Mouse (Mus musculus) intestine, embryonic 15.5 days (tissue): ENCODE measurements around the gene Gm428. TPM values are rescaled to one million over a fixed set of nuclear protein-coding genes. Genes with fewer than 3 reads are reported as not detected.
"Not testable (repeated sequence)": the region's sequence is repeated elsewhere in the genome, so short reads cannot be mapped to it uniquely, and the experiment has no call there.

Experiments used
- ATAC-seq: fragments of 200-750 bp; cut with Nextera tagmentation; 2 replicates; pipeline ENCODE4 v1.8.0; 2017; ENCODE audit warnings: moderate TSS enrichment, moderate library complexity
- H3K27ac ChIP-seq: fragments of 300-500 bp; sonication (generic); 2 replicates; pipeline ENCODE4 v1.5.1; 2015; ENCODE audit warnings: mild to moderate bottlenecking, inconsistent platforms
- H3K27me3 ChIP-seq: fragments of 300-500 bp; sonication (generic); replicated peaks from 2 replicates; pipeline ENCODE4 v1.6.1; 2015; ENCODE audit warnings: inconsistent platforms
- H3K36me3 ChIP-seq: fragments of 300-500 bp; sonication (generic); 2 replicates; pipeline ENCODE4 v1.6.1; 2015; ENCODE audit warnings: inconsistent platforms
- H3K4me1 ChIP-seq: fragments of 300-500 bp; sonication (generic); replicated peaks from 2 replicates; pipeline ENCODE4 v1.6.1; 2015; ENCODE audit warnings: inconsistent platforms
- H3K4me2 ChIP-seq: fragments of 300-500 bp; sonication (generic); replicated peaks from 2 replicates; pipeline ENCODE4 v1.6.1; 2015; ENCODE audit warnings: mild to moderate bottlenecking, inconsistent platforms
- H3K4me3 ChIP-seq: fragments of 300-500 bp; sonication (generic); replicated peaks from 2 replicates; pipeline ENCODE4 v1.5.1; 2015; ENCODE audit warnings: inconsistent platforms
- H3K9ac ChIP-seq: fragments of 300-500 bp; sonication (generic); 2 replicates; pipeline ENCODE4 v1.6.1; 2015; ENCODE audit warnings: inconsistent platforms
- H3K9me3 ChIP-seq: fragments of 300-500 bp; sonication (generic); 2 replicates; pipeline ENCODE4 v1.6.1; 2016; ENCODE audit warnings: inconsistent platforms
- WGBS: fragments of 180-500 bp; shearing (Covaris S2); methylation state at CpG from one replicate; pipeline ENCODE4 v1.1.7; 2015; 5-methylcytosine and 5-hydroxymethylcytosine counted together
- polyA plus RNA-seq: library from polyadenylated mRNA; unstranded; fragments of >200 nt; fragmentation: Nextera tagmentation; extraction: Ambion mirVana; gene quantifications from 2 replicates; pipeline ENCODE4 v1.2.1, GENCODE M21; 2015

Gene Gm428
- not detected in 2 replicates for polyA plus RNA-seq

DNA sequence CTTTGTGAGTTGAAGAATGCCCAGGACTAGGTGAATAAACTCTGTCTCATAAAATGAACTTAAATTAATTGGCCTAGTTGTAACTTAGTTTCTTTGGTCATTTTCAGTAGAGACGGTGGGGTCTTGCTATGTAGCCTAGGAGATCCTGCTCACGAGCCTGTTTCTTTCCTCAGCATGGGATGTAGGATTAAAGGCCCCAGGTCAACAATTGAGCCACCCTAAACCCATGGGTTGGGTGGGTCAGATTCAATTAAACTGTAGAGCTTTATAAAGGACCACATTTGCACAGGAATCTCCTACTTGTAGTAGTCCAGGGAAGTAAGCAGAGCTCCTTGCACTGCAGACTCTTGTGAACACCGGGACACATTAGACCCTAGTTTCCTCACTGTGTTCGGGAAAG lies at the start of gene Gm428:
TSS of gene Gm428 (plus strand) at position 301 of the 400 bp plus-strand sequence.
- H3K4me2 ChIP-seq, H3K36me3 ChIP-seq, H3K9ac ChIP-seq, H3K4me1 ChIP-seq, ATAC-seq, H3K4me3 ChIP-seq, H3K9me3 ChIP-seq, H3K27ac ChIP-seq, H3K27me3 ChIP-seq: not testable (repeated sequence)
- 82% methylated on average over 2 of the region's 4 CpGs for WGBS

DNA sequence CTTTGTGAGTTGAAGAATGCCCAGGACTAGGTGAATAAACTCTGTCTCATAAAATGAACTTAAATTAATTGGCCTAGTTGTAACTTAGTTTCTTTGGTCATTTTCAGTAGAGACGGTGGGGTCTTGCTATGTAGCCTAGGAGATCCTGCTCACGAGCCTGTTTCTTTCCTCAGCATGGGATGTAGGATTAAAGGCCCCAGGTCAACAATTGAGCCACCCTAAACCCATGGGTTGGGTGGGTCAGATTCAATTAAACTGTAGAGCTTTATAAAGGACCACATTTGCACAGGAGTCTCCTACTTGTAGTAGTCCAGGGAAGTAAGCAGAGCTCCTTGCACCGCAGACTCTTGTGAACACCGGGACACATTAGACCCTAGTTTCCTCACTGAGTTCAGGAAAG lies 45.5 kb upstream of the Gm428 start, which contains the start of gene Gm11236:
TSS of gene Gm11236 (plus strand) at position 301 of the 400 bp plus-strand sequence.
- no CpG with 5 or more reads among the region's 4 CpGs for WGBS

DNA sequence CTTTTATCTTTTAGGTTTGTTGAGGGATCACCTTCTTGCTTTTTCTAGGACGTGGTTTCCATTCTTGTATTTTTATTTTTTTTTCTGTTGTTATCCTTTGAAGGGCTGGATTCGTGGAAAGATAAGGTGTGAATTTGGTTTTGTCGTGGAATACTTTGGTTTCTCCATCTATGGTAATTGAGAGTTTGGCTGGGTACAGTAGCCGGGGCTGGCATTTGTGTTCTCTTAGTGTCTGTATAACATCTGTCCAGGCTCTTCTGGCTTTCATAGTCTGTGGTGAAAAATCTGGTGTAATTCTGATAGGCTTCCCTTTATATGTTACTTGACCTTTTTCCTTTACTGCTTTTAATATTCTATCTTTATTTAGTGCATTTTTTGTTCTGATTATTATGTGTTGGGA lies 21.5 kb upstream of the Gm428 start:
- ATAC-seq, H3K4me3 ChIP-seq: not testable (repeated sequence)

More for the DNA sequence above, 45.5 kb upstream of the Gm428 start, which contains the start of gene Gm11236:
- H3K9ac ChIP-seq, H3K4me1 ChIP-seq, H3K27ac ChIP-seq, H3K27me3 ChIP-seq, H3K9me3 ChIP-seq, H3K4me2 ChIP-seq, ATAC-seq, H3K36me3 ChIP-seq, H3K4me3 ChIP-seq: not testable (repeated sequence)

DNA sequence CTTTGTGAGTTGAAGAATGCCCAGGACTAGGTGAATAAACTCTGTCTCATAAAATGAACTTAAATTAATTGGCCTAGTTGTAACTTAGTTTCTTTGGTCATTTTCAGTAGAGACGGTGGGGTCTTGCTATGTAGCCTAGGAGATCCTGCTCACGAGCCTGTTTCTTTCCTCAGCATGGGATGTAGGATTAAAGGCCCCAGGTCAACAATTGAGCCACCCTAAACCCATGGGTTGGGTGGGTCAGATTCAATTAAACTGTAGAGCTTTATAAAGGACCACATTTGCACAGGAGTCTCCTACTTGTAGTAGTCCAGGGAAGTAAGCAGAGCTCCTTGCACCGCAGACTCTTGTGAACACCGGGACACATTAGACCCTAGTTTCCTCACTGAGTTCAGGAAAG lies 15.3 kb upstream of the Gm428 start, which contains the start of gene Gm11239:
TSS of gene Gm11239 (plus strand) at position 301 of the 400 bp plus-strand sequence.
- not testable (repeated sequence) for H3K9me3 ChIP-seq, H3K4me1 ChIP-seq, H3K4me2 ChIP-seq, ATAC-seq, H3K4me3 ChIP-seq, H3K27me3 ChIP-seq, H3K36me3 ChIP-seq, H3K27ac ChIP-seq, H3K9ac ChIP-seq
- no CpG with 5 or more reads among the region's 4 CpGs for WGBS

More for the DNA sequence above, 21.5 kb upstream of the Gm428 start:
- H3K4me2 ChIP-seq, H3K27ac ChIP-seq, H3K36me3 ChIP-seq, H3K4me1 ChIP-seq, H3K9me3 ChIP-seq, H3K9ac ChIP-seq, H3K27me3 ChIP-seq: not testable (repeated sequence)
- WGBS = 85% methylated on average over 4 of the region's 4 CpGs

DNA sequence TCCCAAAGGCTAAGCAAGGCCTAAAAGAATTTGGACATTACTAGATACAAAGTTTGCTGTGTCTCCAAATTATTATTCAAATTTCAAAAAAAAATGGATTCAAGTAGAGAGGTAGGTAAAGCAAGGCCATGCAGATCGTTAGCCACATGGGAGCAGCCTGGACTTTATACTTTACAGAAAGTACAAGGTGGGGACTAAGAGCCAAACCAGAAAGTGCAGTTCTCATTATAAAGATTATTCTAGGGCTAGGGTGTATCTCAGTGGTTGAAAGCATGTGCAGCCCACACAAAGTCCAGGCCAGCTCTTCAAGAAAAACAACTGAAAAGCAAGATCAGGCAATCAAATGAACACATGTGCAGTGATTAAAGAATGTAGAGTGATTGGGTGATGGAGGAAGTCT lies 35.4 kb downstream of the Gm428 start:
- no peak overlapping the region for H3K4me2 ChIP-seq
- no peaks in the 10 kb centered on the region for H3K4me1 ChIP-seq
- H3K9ac ChIP-seq = no peak overlapping the region
- H3K27ac ChIP-seq = no peak overlapping the region
- no peak overlapping the region for H3K4me3 ChIP-seq
- no peaks in the 10 kb centered on the region for H3K36me3 ChIP-seq
- H3K9me3 ChIP-seq = no peaks in the 10 kb centered on the region
- H3K27me3 ChIP-seq = no peaks in the 10 kb centered on the region
- 62% methylated on average over 1 of the region's 1 CpGs for WGBS
- ATAC-seq = peak; percentile 73

DNA sequence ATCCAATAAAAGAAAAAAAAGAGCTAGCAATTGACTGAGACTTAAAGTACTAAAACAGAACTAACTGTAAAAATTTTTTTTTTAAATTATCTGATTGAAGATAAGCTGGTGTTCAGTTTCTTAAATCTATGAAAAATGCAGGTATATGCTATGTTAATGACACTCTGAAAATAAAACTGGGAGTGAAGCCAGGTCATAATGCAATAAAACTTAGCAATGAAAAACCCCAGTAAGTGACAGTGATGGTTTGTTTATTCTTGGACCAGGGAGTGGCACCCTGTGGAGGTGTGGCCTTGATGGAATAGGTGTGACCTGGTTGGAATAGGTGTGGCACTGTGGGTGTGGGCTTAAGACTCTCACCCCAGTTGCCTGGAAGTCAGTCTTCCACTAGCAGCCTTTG lies 36.5 kb downstream of the Gm428 start:
- H3K9ac ChIP-seq = no peak overlapping the region
- no peaks in the 10 kb centered on the region for H3K4me1 ChIP-seq
- no peak overlapping the region for H3K4me3 ChIP-seq
- peak; percentile 80 for ATAC-seq
- H3K27ac ChIP-seq = no peak overlapping the region
- H3K27me3 ChIP-seq = no peaks in the 10 kb centered on the region
- H3K9me3 ChIP-seq = no peaks in the 10 kb centered on the region
- no peak overlapping the region for H3K4me2 ChIP-seq
- no peaks in the 10 kb centered on the region for H3K36me3 ChIP-seq

Other genes with a start within 250 kb of the Gm428 start
- gene Gm11238, start 75.6 kb upstream of the Gm428 start, polyA plus RNA-seq = not detected in 2 replicates
- not detected in 2 replicates for gene Gm11237, start 60.5 kb upstream of the Gm428 start, polyA plus RNA-seq
- not detected in 2 replicates for gene Gm11236, start 45.4 kb upstream of the Gm428 start, polyA plus RNA-seq
- gene Gm11239, start 15.2 kb upstream of the Gm428 start, polyA plus RNA-seq = not detected in 2 replicates
- 4.6 and 6.6 TPM in 2 replicates for gene Rasef, start 107.5 kb downstream of the Gm428 start, polyA plus RNA-seq
- gene Gm11758, start 192.8 kb downstream of the Gm428 start, polyA plus RNA-seq = not detected in 2 replicates
- not detected in 2 replicates for gene Gm11757, start 207.6 kb downstream of the Gm428 start, polyA plus RNA-seq
- not detected in 2 replicates for gene Gm13871, start 222.4 kb downstream of the Gm428 start, polyA plus RNA-seq
- gene Gm11756, start 237.2 kb downstream of the Gm428 start, polyA plus RNA-seq = not detected in 2 replicates